Mouse (Mus musculus) kidney, postnatal 4 days (tissue): ENCODE data around the gene Exosc7.

Source experiments
- DNase-seq, 2 experiments: peaks; one replicate each; pipeline ENCODE4 v3.0.0; 2021; ENCODE audit warnings: mixed read lengths in 2 of 2

Exosc7 gene

DNA sequence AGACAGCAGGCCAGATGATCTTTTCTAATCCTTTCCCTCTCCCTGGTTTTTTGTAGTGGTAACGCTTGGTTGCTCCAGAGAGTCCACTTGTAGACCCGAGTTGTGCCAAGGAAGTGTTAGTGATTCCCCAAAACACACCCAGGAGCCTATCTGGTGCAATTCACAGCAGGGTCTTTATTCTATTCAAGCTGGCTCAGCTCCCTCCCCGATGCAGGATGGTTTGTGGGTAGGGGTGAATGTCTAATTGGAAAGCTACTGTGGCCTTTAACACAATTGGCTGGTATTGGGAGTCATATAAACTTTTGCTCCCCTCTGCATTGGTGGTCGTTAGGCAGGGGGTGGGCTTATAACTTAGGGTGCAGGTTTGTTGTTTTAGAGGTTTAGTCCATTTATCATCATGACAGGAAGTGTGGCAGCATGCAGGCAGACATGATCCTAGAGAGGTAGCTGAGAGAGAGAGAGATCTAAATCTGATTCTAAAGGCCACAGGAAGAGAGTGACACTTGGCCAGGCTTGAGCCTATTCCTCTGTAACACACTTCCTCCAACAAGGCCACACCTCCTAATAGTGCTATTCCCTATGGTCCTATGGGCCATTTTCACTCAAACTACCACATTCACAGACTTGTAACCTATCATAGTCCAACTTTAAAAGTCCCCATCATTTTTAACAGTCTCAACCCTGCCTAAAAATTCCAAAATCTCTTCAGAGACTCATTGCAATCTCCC is 27.0 kb downstream of the Exosc7 start:
- no peak for DNase-seq

DNA sequence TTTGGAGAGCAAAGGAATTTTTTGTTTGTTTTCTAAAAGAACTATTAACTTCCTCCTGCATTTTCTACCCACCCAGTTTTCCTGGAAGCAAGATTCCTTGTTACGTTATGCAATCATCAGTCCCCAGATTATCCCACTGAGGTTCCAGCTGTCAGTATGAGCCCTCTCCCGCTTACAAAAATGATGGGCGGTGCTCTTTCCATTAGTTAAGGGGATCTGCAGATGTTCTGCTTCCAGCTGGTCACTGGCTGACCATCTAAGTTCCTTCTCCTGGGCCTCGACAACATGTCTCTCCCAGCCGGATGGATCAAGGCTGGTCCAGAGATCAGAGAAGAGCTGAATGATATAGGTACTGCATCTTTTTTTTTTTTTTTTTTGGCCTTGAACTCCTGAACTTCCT is 35.4 kb downstream of the Exosc7 start:
- peak in 1 of 2 experiments; percentile 24 for DNase-seq

DNA sequence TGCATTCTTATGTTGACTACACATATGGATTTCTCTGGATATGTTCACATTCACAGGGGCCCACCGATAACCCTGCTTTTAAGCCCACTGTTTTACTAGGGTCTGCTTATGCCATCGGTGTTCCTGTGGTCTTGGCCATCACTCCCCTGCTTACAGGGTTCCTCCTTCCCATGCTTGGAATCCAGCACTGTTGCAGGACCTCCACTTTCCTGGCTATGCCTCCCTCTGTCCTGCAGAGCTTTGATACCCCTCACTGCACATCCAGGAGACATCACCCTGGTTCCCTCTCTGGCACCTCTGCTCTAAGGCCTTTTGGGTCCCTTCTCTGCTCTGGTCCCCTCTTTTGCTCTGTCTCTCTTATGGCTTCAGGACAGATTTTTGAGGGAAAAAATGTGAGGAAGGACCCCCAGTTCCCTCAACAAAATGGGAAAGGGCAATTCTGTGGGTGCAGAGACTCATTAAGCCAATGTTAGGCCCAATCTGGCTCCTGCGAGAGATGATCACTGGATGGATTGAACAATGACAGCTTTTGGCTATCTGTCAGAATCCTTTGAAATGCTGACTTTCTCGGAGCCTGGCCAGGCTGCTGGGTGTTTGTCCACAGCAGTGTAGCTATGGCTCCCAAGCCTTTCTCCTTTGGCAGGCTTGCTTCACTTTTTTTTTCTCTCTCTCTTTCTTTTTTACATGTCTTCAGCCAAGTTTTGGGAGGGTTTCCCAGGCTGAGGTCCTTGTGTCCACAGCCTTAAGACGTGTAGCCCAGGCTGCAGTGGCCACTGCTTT is 37.4 kb downstream of the Exosc7 start, which contains the start of gene Clec3b:
Gene Clec3b (plus strand): TSS at position 706 of the 780 bp plus-strand sequence.
- DNase-seq = peak; percentile 49 to 66

DNA sequence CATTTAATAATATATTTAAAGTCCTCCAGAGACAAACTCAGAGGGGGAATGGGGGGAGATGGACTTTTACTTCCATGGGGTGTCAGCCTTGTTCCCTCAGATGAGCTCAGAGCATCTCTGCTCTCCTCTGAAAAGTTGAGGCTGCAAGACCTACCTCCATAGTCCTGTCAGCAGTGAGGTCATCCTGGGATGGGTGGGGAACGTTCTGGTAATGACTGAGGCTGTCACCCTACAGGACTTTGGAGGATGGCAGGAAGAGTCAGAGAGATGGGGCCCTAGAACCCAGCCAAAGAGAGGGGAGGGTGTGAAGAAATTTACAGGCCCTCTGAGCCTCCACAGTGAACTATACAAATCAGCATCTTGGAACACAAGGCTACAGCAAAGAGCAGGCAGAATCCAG is 38.5 kb downstream of the Exosc7 start:
- DNase-seq = no peak

DNA sequence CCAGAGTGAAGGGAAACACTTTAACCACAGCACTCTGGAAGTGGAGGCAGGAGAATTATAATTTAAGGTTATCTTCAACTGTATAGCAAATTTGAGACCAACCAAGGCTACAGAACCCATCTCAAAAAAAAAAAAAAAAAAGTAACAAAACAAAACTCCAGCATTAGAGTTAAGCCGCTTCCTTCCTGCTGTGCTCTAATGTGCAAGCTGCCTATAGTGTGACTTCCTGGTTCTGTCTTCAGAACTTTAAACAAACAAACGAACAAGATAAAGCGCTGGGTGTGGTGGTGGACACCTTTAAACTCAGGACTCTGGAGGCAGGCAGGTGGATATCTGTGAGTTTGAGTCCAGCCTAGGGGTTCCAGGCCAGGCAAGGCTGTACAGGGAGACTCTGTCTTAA is 39.0 kb downstream of the Exosc7 start:
- DNase-seq = no peak

DNA sequence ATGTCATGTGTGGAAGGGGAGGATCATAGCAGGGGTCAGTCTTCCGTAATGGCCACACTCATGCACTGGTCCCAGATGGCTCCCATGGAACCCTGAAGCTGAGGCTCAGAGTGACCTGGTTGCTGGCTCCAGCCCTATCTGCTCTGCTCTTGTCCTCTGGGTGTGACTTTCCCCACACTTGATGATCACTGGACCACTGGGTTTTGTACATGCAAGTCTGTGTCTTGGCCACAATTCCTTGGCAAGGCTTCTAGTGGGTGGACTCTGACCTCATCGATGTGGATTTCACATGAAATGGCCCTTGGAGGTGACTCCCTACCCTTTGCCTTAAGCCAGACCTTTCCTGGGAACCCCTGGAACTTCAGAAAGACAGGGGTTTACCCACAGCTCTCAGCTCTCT is 40.1 kb downstream of the Exosc7 start:
- no peak for DNase-seq

DNA sequence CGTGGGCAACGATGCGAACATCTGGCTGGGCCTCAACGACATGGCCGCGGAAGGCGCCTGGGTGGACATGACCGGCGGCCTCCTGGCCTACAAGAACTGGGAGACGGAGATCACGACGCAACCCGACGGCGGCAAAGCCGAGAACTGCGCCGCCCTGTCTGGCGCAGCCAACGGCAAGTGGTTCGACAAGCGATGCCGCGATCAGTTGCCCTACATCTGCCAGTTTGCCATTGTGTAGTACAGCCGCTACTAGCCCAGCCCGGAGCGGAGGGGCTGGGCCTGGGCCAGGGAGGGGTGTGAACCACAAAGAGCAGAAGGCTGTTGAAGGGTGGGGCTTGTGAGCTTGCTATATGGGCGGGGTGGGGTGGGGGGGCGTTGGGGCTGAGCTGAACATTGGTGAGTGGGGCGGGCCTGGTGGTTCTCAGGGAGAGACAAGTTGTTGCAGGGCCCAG is 43.9 kb downstream of the Exosc7 start:
- peak; percentile 76 to 84 for DNase-seq

DNA sequence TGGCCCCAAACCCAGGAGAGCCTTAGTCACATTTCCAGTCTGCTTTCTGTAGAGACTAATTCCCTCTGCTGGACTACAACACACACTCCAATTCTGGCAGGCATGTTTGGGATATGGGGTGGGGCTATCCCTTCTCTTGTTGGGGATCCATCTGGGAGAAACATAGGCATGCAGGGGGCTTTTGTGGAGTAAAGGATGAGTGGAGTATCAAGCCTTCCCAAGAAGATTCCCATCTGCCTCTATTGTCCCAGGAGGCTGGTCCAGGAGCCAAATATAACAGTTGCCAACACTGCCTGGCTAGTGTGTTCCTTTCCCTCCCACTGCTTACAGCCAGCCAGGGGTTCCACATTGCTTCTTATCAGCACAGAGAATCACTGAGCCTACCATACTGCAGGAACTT is 44.7 kb downstream of the Exosc7 start:
- DNase-seq = no peak

DNA sequence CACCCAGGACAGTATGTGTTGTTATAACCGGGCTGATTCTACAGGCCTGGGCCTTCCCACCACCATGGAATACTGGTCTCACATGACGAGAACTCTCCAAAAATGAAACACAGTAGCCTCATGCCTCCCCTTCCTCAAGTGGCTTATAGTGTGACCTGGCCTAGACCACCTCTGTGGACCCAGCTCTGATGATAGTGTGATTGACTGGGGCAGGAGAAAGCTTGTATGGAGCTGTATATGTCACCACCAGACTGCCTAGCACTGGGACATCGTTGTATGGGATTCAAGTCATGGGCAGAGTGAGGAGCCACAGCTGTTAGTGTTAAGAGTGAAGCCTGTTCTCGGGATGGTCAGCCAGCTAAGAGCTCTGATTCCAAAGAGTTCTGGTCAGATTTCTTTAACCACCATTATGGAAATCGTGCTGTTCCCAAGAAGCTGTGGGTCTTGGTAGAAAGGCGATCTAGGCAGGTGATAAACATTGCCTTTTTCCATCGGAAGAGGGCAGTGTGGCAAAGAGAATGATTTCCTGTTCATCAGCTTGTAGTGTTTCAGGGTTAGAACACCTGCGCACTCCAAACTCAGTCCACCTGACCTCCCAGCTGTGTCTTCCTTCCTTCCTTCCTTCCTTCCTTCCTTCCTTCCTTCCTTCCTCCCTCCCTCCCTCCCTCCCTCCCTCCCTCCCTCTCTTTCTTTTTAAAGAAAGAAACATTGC is 45.3 kb downstream of the Exosc7 start:
- DNase-seq = peak in 1 of 2 experiments; percentile 34

DNA sequence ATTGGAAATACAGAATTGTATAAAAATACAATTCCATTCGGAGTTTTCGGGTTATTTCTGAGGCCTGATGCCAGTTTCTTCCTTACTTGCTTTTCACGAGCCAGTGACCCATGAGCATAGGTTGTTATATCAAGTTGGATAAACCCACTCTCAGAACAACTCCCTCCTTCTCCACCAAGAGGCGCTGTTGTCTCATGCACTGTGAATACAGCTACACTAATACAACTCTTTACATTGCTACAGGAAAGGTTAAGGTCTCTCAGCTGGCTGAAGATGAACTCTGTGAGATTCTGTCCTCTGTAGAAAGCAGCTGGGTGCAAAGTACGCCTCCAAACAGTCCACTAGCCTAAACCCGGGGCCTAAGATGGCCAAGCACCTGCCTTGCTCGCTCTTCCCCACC is 46.3 kb downstream of the Exosc7 start:
- peak; percentile 87 to 88 for DNase-seq

DNA sequence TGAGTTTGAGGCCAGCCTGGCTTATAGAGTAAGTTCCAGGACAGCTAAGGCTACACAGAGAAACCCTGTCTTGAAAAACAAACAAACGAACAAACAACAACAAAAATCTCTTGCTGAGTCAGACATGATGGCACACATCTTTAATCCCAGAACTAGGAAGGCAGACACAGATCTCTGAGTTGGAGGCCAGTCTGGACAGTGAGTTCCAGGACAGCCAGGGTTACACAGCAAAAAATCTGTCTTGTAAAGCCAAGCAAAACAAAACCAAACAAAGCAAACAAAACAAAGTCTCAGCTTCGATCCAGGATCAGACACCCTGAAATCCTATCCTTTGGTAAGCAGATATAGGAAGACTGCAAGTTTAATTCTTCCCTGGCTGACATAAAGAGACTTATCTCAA is 48.8 kb downstream of the Exosc7 start:
- DNase-seq = no peak

DNA sequence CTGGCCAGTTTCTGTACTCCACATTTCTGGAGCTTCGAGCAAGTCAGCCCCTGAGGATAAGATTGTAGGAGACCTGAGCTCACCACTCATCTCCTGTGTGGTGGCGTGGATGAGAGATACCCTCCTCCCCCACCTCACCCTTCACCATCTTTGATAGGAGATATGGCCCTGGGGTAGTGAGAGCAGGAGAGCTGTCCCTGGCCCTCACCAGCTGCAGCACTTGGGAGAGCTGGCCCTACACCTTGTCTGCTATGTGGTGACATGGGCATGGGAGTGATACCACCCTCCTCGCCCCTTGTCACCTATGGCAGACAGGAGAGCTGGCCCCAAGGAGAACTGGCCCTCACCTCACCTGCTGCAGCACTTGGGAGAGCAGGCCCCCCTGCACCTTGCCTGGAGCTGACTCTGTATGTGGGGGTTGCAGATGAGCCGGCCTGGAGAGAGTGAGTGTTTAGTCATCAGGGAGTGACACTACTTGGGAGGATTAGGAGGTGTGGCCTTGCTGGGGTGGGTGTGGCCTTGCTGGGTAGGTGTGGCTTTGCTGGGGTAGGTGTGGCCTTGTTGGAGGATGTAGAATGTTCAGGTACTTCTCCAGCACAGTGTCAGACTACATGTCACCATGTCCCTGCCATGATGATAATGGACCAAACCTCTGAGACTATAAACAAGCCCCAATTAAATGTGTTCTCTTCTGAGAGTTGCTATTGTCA is 50.1 kb downstream of the Exosc7 start:
- DNase-seq = no peak

DNA sequence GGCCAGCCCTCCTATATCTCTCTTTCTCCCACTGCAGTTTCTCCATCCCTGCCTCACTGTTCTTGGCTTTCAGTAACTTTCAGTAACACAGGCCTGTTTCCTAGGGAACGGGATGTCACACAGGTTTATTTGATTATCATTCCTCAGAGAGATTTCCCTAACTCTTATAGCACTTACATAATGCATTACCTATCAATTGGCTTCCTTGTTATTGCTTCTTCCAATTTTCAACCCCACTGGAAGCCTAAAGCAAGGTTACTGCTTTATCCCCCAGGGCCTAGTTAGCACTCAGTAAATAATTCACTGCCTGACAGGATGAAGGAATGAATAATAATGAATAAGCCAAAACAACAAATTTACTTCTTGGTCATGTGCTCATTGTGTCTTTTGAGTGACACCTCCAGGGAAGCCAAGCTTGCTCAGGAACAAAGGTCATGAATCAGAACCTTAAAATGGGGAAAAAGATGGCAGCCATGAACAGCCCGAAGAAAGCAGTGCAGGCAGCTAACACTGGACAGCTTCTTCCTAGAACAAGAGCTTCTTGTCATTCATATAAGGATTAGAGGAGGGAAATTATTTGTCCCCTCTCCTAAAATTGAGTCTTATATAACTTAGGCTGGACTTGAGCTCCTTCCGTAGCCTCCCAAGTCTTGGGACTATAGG is 52.9 kb downstream of the Exosc7 start:
- DNase-seq = no peak

DNA sequence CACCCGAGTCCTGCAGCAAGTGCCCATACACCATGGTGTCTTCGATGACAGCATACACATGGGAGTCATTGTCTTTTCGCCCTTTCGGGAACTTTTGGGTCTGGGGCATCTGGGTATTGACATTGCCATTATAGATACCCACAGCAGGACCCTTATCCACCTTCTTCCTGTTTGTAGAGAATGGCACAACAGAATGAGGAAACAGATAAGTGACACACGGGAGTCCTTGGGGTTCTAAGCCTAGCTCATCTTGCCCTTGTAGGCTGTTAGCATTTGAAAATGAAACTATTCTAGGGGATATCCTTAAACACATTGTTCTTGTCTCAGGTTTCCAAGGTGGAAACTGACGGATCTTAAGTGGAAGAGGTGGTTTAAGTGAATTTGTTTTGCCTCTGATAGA is 60.7 kb downstream of the Exosc7 start:
- no peak for DNase-seq

DNA sequence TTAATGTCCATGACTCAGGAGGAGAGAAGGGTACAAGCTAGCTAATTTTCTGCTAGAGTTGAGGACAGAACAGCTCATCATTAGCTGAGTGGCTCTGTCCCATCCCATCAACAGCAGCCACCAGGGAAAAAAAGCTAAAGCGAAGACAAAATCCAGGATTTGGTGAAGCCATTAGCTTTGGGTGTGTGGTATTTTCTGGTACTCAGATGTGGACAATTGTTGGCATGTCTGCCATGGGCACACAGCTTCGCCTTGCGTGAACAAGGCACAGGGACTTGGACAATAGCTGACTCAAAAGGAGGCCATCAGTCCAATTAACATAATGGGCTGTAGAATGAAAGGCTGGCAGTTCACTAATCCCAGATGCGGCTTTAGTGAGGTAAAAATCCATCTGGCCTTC is 61.3 kb downstream of the Exosc7 start:
- no peak for DNase-seq

DNA sequence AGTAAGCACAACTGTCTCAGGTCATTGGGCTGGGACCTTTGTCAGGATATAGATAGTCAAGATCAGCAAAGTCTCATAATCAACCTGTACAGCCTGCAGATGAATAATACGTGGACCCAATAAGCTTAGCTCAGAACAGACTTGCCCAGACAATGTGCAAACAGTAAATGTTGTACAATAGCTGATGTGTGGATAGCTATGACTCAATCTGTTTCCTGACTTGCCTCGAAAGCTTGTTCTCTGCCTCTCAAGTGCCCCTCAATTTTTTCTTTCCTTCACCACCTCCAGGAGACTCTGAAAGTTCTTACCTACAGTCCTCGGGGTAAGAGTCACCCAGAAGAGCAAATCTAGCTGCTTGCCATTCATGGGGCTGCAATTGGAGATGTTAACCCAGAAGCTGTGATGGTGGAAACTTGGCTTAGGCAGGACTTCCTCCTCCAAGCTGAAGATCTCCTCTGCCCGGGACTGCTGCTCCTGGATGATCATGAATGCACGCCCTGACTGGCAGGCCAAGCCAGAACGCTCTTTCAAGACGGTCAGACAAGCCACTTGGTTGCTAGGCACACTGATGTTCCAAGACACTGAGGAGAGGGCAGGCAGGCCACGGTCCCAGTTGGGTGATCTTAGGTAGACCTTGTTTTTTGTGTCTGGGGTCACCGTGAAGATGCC is 64.5 kb downstream of the Exosc7 start:
- no peak for DNase-seq

DNA sequence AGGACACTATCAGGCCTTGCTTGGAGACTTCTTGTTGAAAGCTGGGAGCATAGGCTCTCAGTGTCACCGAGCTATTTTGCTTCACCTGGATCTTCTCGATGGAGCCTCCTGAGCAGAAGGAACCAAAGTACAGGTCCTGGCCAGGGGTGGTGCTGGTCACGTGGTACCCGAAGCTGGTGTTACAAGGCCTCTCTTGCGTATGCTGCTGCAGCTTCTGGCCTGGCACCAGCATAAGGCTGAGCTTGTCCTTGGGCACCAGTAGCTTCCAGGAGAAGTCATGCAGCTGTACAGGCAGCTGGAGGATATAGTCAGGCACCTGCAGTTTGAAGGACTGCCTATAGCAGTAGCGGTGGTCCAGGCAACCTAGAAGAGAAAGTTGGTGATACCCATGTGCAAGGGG is 67.0 kb downstream of the Exosc7 start:
- DNase-seq = no peak

DNA sequence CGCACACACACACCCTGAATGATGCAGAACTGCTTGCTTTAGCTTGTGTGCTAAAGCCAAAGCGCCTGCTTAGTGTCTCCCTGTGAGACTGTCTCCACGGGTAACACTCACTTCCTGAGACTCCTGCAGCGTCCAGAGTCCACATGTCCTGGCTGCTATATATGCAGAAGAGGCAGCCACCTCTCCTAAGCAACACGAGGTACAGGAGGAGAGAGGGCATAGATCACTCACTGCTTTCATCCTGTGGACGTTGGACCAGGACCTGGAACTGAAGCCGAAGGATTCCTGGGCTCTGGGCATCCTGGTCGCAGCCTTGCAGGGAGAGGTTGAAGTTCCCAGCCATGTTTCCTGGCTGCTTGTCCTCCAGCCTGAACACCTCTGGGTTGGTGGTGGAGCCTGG is 70.2 kb downstream of the Exosc7 start:
- DNase-seq = peak in 1 of 2 experiments; percentile 50

DNA sequence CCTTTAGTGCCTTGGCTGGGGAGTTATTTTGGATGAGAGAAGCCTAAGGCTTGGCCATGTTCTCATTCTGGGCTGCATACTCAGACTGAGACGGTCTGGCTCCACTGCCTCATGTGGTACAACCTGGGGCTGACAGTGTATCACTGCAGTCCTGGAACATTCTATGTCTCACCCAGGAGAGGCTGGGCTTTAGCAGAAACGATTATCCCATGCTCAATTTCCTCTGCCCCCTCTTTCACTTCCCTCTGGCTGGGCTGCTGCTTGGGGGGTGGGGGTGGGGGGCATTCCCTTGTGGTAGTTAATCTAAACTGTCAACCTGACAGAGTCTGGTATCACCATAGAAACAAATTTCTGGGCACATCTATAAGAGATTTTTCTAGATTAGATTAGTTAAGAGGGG is 72.5 kb downstream of the Exosc7 start:
- DNase-seq = no peak
